Mouse (Mus musculus): Measurements from ENCODE around the gene Hoxa6. TPM values are rescaled to one million over a fixed set of nuclear protein-coding genes. Genes with fewer than 3 reads are reported as not detected.

Hoxa6 gene
- total and polyA plus RNA-seq, 3 experiments, result not detected

GRCm38 (mm10) chr6:52246403-52246803 is 37.9 kb upstream of the Hoxa6 start:
- no peak overlapping the region for H3K9ac ChIP-seq (ENCODE audit: control insufficient read depth, low read depth, low read length, poor library complexity, severe bottlenecking)
- H3K4me1 ChIP-seq (ENCODE audit: control insufficient read depth in 1 of 2, insufficient read depth in 2 of 2, low read length in 2 of 2), result no peaks in the 10 kb centered on the region
- DNase-seq (ENCODE audit: low read depth, low spot score), result no peak
- no peaks in the 10 kb centered on the region for H3K9me3 ChIP-seq (replicated peaks; ENCODE audit: insufficient read depth, low read length)
- H3K4me3 ChIP-seq (ENCODE audit: control insufficient read depth in 1 of 2, insufficient read depth in 1 of 2, low read depth in 2 of 2, low read length in 2 of 2), result no peak overlapping the region
- no peak overlapping the region for H3K27ac ChIP-seq (ENCODE audit: control insufficient read depth, low read depth, low read length)
- H3K36me3 ChIP-seq (ENCODE audit: control insufficient read depth in 1 of 2, insufficient read depth in 2 of 2, low read length in 2 of 2), result no peaks in the 10 kb centered on the region
- TF ChIP-seq ELF1 (IDR thresholded peaks at IDR 0.05; ENCODE audit: low read depth, low read length), result no peak
- TF ChIP-seq POLR2AphosphoS5 (IDR thresholded peaks at IDR 0.05; ENCODE audit: borderline replicate concordance, low read depth, low read length), result no peak
- TF ChIP-seq HCFC1 (IDR thresholded peaks at IDR 0.05; ENCODE audit: low read depth, low read length), result no peak
- no peak for TF ChIP-seq CHD1 (IDR thresholded peaks at IDR 0.05; ENCODE audit: low read depth, low read length)
- no peaks in the 10 kb centered on the region for H3K79me2 ChIP-seq (ENCODE audit: control insufficient read depth, insufficient read depth, low read length, poor library complexity)
- H3K27me3 ChIP-seq (ENCODE audit: control insufficient read depth in 1 of 2, insufficient read depth in 2 of 2, low read length in 2 of 2), result no peaks in the 10 kb centered on the region

GRCm38 (mm10) chr6:52245757-52246142 is 37.2 kb upstream of the Hoxa6 start, which contains the start of gene Hoxa11:
Gene Hoxa11, minus strand, starts transcription at chr6:52245810.
- Histone ChIP-seq H3K27ac (ENCODE audit: control insufficient read depth, low read depth, low read length) (no peak within 1 kb of the TSS), H3K4me3 (ENCODE audit: control insufficient read depth in 1 of 2, insufficient read depth in 1 of 2, low read depth in 2 of 2, low read length in 2 of 2) (no peak within 1 kb of the TSS), H3K27me3 (ENCODE audit: control insufficient read depth in 1 of 2, insufficient read depth in 2 of 2, low read length in 2 of 2) (no peaks in the 10 kb centered on the region), H3K36me3 (ENCODE audit: control insufficient read depth in 1 of 2, insufficient read depth in 2 of 2, low read length in 2 of 2) (no peaks in the 10 kb centered on the region), H3K79me2 (ENCODE audit: control insufficient read depth, insufficient read depth, low read length, poor library complexity) (no peaks in the 10 kb centered on the region), H3K9me3 (replicated peaks; ENCODE audit: insufficient read depth, low read length) (no peaks in the 10 kb centered on the region), H3K4me1 (ENCODE audit: control insufficient read depth in 1 of 2, insufficient read depth in 2 of 2, low read length in 2 of 2) (no peaks in the 10 kb centered on the region), H3K9ac (ENCODE audit: control insufficient read depth, low read depth, low read length, poor library complexity, severe bottlenecking) (no peak within 1 kb of the TSS)
- DNase-seq (ENCODE audit: low read depth, low spot score), result no peak
- TF ChIP-seq CHD1 (IDR thresholded peaks at IDR 0.05; ENCODE audit: low read depth, low read length) (no peak), ELF1 (IDR thresholded peaks at IDR 0.05; ENCODE audit: low read depth, low read length) (no peak), SMC3 (IDR thresholded peaks at IDR 0.05; ENCODE audit: low read depth, low read length) (no peak), MAX (IDR thresholded peaks at IDR 0.05; ENCODE audit: low read length) (no peak), CHD2 (IDR thresholded peaks at IDR 0.05; ENCODE audit: low read length) (no peak), ZC3H11A (IDR thresholded peaks at IDR 0.05; ENCODE audit: low read depth, low read length) (no peak), E2F4 (IDR thresholded peaks at IDR 0.05; ENCODE audit: borderline replicate concordance, low read depth, low read length) (no peak), HCFC1 (IDR thresholded peaks at IDR 0.05; ENCODE audit: low read depth, low read length) (no peak), MAFK (IDR thresholded peaks at IDR 0.05; ENCODE audit: borderline replicate concordance, low read depth, low read length) (no peak), ZNF384 (IDR thresholded peaks at IDR 0.05; ENCODE audit: low read depth, low read length) (no peak), BHLHE40 (IDR thresholded peaks at IDR 0.05; ENCODE audit: borderline replicate concordance, low read depth, low read length) (no peak), JUND (IDR thresholded peaks at IDR 0.05; ENCODE audit: low read depth, low read length) (no peak), KAT2A (conservative IDR thresholded peaks at IDR 0.05; ENCODE audit: low read depth, low read length) (no peak), MEF2A (IDR thresholded peaks at IDR 0.05; ENCODE audit: extremely low read depth, insufficient replicate concordance, low read depth, low read length, poor library complexity, severe bottlenecking) (no peak), TBP (IDR thresholded peaks at IDR 0.05; ENCODE audit: low read depth, low read length) (no peak), NRF1 (IDR thresholded peaks at IDR 0.05; ENCODE audit: insufficient read depth, low read depth, low read length, poor library complexity, severe bottlenecking) (no peak), EP300 (IDR thresholded peaks at IDR 0.05; ENCODE audit: low read depth in 1 of 2, low read length in 2 of 2) (no peak), TCF12 (IDR thresholded peaks at IDR 0.05; ENCODE audit: low read depth, low read length) (no peak)

Measured in MEL (cell line).